ENCODE assay signal across 8 mouse cellular contexts in genomic region chr6:70844896-70845646, GRCm38 (mm10). TPM values are rescaled to one million over a fixed set of nuclear protein-coding genes. Genes with fewer than 3 reads are reported as not detected.
DNase-seq lines count a peak whose midpoint lies in the region; ATAC-seq and TF ChIP-seq lines count a peak whose summit lies in the region.

No protein-coding gene starts in this region.

- peaks cover 29% of the 10 kb centered on the region for H3K4me1 ChIP-seq in forebrain, embryonic 16.5 days (replicated peaks; ENCODE audit: control insufficient read depth, insufficient read depth, low read length)
- H3K4me1 ChIP-seq in olfactory bulb, adult 2 months (ENCODE audit: control insufficient read depth, insufficient read depth, low read length), result no peaks in the 10 kb centered on the region

- DNase-seq in kidney, adult 11 months, result peak; percentile 26
- no peak for DNase-seq in kidney, postnatal 36 days
- DNase-seq in CD4-positive, CD25-positive, alpha-beta regulatory T cell, adult 2 months (ENCODE audit: low read depth, low spot score), result peak; percentile 25
- DNase-seq in T-cell, adult 2 months (ENCODE audit: low spot score), result peak; percentile 57
- DNase-seq in liver, result peak; percentile 29

- TF ChIP-seq CTCF in olfactory bulb, adult 2 months (IDR thresholded peaks at IDR 0.05; ENCODE audit: insufficient read depth, low read depth, low read length), result no peak

- ATAC-seq in forebrain, embryonic 16.5 days, result no peak
- no peak for ATAC-seq in granulocyte monocyte progenitor cell, adult 5-6 weeks (replicated peaks; ENCODE audit: poor library complexity, severe bottlenecking)

- no peaks in the 10 kb centered on the region for H3K27me3 ChIP-seq in forebrain, embryonic 16.5 days (replicated peaks; ENCODE audit: control insufficient read depth, insufficient read depth, low read length)

- peak overlapping the region; percentile 70 for H3K4me3 ChIP-seq in forebrain, embryonic 16.5 days (replicated peaks; ENCODE audit: low read length)
- peak overlapping the region; percentile 80 for H3K4me3 ChIP-seq in olfactory bulb, adult 2 months (ENCODE audit: insufficient read depth, low read depth, low read length)

- H3K9me3 ChIP-seq in forebrain, embryonic 16.5 days (ENCODE audit: control insufficient read depth, low read length), result no peaks in the 10 kb centered on the region

- H3K27ac ChIP-seq in forebrain, embryonic 16.5 days (ENCODE audit: low read length), result peak overlapping the region; percentile 95
- H3K27ac ChIP-seq in olfactory bulb, adult 2 months (ENCODE audit: insufficient read depth, low read depth, low read length), result peak overlapping the region; percentile 74

- TF ChIP-seq POLR2A in olfactory bulb, adult 2 months (IDR thresholded peaks at IDR 0.05; ENCODE audit: insufficient read depth, low read depth, low read length), result no peak

- no peaks in the 10 kb centered on the region for H3K36me3 ChIP-seq in forebrain, embryonic 16.5 days (ENCODE audit: control insufficient read depth, insufficient read depth)

- WGBS in forebrain, embryonic 16.5 days, result under 1% methylated on average over 38 of the region's 38 CpGs
- WGBS in olfactory bulb, adult 2 months, result under 1% methylated on average over 38 of the region's 38 CpGs

- H3K4me2 ChIP-seq in forebrain, embryonic 16.5 days (ENCODE audit: low read length), result peak overlapping the region; percentile 89

- peak overlapping the region; percentile 88 for H3K9ac ChIP-seq in forebrain, embryonic 16.5 days (replicated peaks; ENCODE audit: low read depth, low read length)

RNA-seq across cellular contexts. Expression of gene Eif2ak3, which starts 0.8 kb away (rescaled TPM):
- 14.4 and 17.8 TPM in 2 replicates for polyA plus RNA-seq in forebrain, embryonic 16.5 days (2015; fragmentation: Nextera tagmentation; extraction: Ambion mirVana)
- not detected in 2 replicates for polyA plus RNA-seq in olfactory bulb, adult 2 months (2012; ENCODE audit: insufficient read depth, insufficient read length, low replicate concordance, missing spikeins)
- 13.1 and 13.6 TPM in 2 replicates for total RNA-seq in granulocyte monocyte progenitor cell, adult 5-6 weeks (2014; fragmentation: Nextera tagmentation)
- total RNA-seq in granulocyte monocyte progenitor cell, adult 5-6 weeks (2017), result 21.2 and 24.4 TPM in 2 replicates

RNA-seq across cellular contexts. Expression of gene Rpia, which starts 53.0 kb away (rescaled TPM):
- 2.5 and 3.3 TPM in 2 replicates for polyA plus RNA-seq in forebrain, embryonic 16.5 days (2015; fragmentation: Nextera tagmentation; extraction: Ambion mirVana)
- polyA plus RNA-seq in olfactory bulb, adult 2 months (2012; ENCODE audit: insufficient read depth, insufficient read length, low replicate concordance, missing spikeins), result not detected in 2 replicates
- 67.7 and 90.5 TPM in 2 replicates for total RNA-seq in granulocyte monocyte progenitor cell, adult 5-6 weeks (2014; fragmentation: Nextera tagmentation)
- total RNA-seq in granulocyte monocyte progenitor cell, adult 5-6 weeks (2017), result 181 and 207 TPM in 2 replicates

Comparison
In these comparisons a context has a peak if more than half of its experiments do, and no peak if none do; other contexts are left out.
1. DNase-seq: peak in kidney, adult 11 months (single experiment), CD4-positive, CD25-positive, alpha-beta regulatory T cell, adult 2 months (single experiment), T-cell, adult 2 months (single experiment) and liver (single experiment); none in kidney, postnatal 36 days (0 of 2).
2. RNA of gene Eif2ak3, which starts 0.8 kb away (polyA plus RNA-seq): 14.4 to 17.8 TPM in forebrain, embryonic 16.5 days; not detected in olfactory bulb, adult 2 months; every median in the first group is over 10 times any median in the second.